Mouse (Mus musculus) embryonic facial prominence, embryonic 10.5 days (tissue): ENCODE measurements at regions not wholly inside any gene's neighbourhood (a gene's known extent, or its start where the extent isn't known, plus 50 kb on each side); places are given as distances from the start of the nearest gene placed in this dataset.

ENCODE experiments used
- DNase-seq: peaks from one replicate; pipeline ENCODE4 v3.0.0-alpha.2; 2017; ENCODE audit warnings: low spot score
- H3K27ac ChIP-seq: fragments of 300-500 bp; sonication (generic); replicated peaks from 2 replicates; pipeline ENCODE4 v1.5.1; 2016; ENCODE audit warnings: mild to moderate bottlenecking
- H3K27me3 ChIP-seq: fragments of 300-500 bp; sonication (generic); replicated peaks from 2 replicates; pipeline ENCODE4 v1.6.1; 2016; ENCODE audit warnings: low read depth, mild to moderate bottlenecking; ENCODE audit not compliant: poor library complexity, severe bottlenecking
- H3K36me3 ChIP-seq: fragments of 300-500 bp; sonication (generic); replicated peaks from 2 replicates; pipeline ENCODE4 v1.6.1; 2016; ENCODE audit warnings: mild to moderate bottlenecking, moderate library complexity
- H3K4me1 ChIP-seq: fragments of 300-500 bp; sonication (generic); 2 replicates; pipeline ENCODE4 v1.6.1; 2016
- H3K4me3 ChIP-seq: fragments of 300-500 bp; sonication (generic); 2 replicates; pipeline ENCODE4 v1.5.1; 2016; ENCODE audit warnings: mild to moderate bottlenecking, moderate library complexity
- H3K9me3 ChIP-seq: fragments of 300-500 bp; sonication (generic); 2 replicates; pipeline ENCODE4 v1.6.1; 2016; ENCODE audit warnings: mild to moderate bottlenecking
- WGBS: fragments of 180-500 bp; shearing (Covaris S2); methylation state at CpG from one replicate; pipeline ENCODE4 v1.1.7; 2016; 5-methylcytosine and 5-hydroxymethylcytosine counted together

GRCm38 (mm10) chr13:101524223-101524622, 243.8 kb downstream of the Pik3r1 start:
- Histone ChIP-seq H3K36me3 (no peaks in the 10 kb centered on the region), H3K4me1 (no peaks in the 10 kb centered on the region), H3K27ac (no peak overlapping the region), H3K9me3 (no peaks in the 10 kb centered on the region), H3K4me3 (no peak overlapping the region), H3K27me3 (no peaks in the 10 kb centered on the region)
- no peak for DNase-seq
- 88% methylated on average over 3 of the region's 3 CpGs for WGBS

GRCm38 (mm10) chr13:101523492-101523891, 244.5 kb downstream of the Pik3r1 start:
- Histone ChIP-seq H3K27ac (no peak overlapping the region), H3K36me3 (no peaks in the 10 kb centered on the region), H3K4me3 (no peak overlapping the region), H3K4me1 (no peaks in the 10 kb centered on the region), H3K9me3 (no peaks in the 10 kb centered on the region), H3K27me3 (no peaks in the 10 kb centered on the region)
- WGBS: 84% methylated on average over 3 of the region's 3 CpGs
- no peak for DNase-seq

GRCm38 (mm10) chr13:101522597-101522996, 245.4 kb downstream of the Pik3r1 start:
- 90% methylated on average over 2 of the region's 2 CpGs for WGBS
- no peak for DNase-seq
- Histone ChIP-seq H3K36me3 (no peaks in the 10 kb centered on the region), H3K4me3 (no peak overlapping the region), H3K27me3 (no peaks in the 10 kb centered on the region), H3K9me3 (no peaks in the 10 kb centered on the region), H3K27ac (no peak overlapping the region), H3K4me1 (no peaks in the 10 kb centered on the region)

- Histone ChIP-seq H3K4me1 (peaks cover 4% of the 10 kb centered on the region; the same call in 1 of the 2 replicates), H3K27me3 (no peaks in the 10 kb centered on the region), H3K36me3 (no peaks in the 10 kb centered on the region), H3K4me3 (no peak overlapping the region), H3K27ac (no peak overlapping the region), H3K9me3 (no peaks in the 10 kb centered on the region)
- DNase-seq: no peak
- 81% methylated on average over 3 of the region's 3 CpGs for WGBS
These were observed 254.7 kb downstream of the Pik3r1 start for GRCm38 (mm10) chr13:101513354-101513753.

- Histone ChIP-seq H3K27ac (no peak overlapping the region), H3K4me1 (peaks cover 4% of the 10 kb centered on the region; the same call in 1 of the 2 replicates), H3K9me3 (no peaks in the 10 kb centered on the region), H3K36me3 (no peaks in the 10 kb centered on the region), H3K27me3 (no peaks in the 10 kb centered on the region), H3K4me3 (no peak overlapping the region)
- WGBS: 49% methylated on average over 1 of the region's 1 CpGs
- DNase-seq: no peak
These were observed 258.1 kb downstream of the Pik3r1 start for GRCm38 (mm10) chr13:101509946-101510345.

- no peaks in the 10 kb centered on the region for H3K9me3 ChIP-seq
- H3K4me1 ChIP-seq: peaks cover 4% of the 10 kb centered on the region; the same call in 1 of the 2 replicates
- no peak for DNase-seq
- H3K4me3 ChIP-seq: no peak overlapping the region
- no peaks in the 10 kb centered on the region for H3K27me3 ChIP-seq
- H3K36me3 ChIP-seq: no peaks in the 10 kb centered on the region
- no peak overlapping the region for H3K27ac ChIP-seq
These were observed 259.7 kb downstream of the Pik3r1 start for GRCm38 (mm10) chr13:101508331-101508730.

GRCm38 (mm10) chr13:101506696-101507095, 261.3 kb downstream of the Pik3r1 start:
- Histone ChIP-seq H3K9me3 (no peaks in the 10 kb centered on the region), H3K27ac (no peak overlapping the region), H3K27me3 (no peaks in the 10 kb centered on the region), H3K4me1 (peaks cover 4% of the 10 kb centered on the region; the same call in 1 of the 2 replicates), H3K36me3 (no peaks in the 10 kb centered on the region), H3K4me3 (no peak overlapping the region)
- DNase-seq: no peak

- peaks cover 1% of the 10 kb centered on the region; the same call in 1 of the 2 replicates for H3K4me1 ChIP-seq
- DNase-seq: no peak
- H3K4me3 ChIP-seq: no peak overlapping the region
- no peaks in the 10 kb centered on the region for H3K27me3 ChIP-seq
- H3K9me3 ChIP-seq: no peaks in the 10 kb centered on the region
- H3K27ac ChIP-seq: no peak overlapping the region
- WGBS: 84% methylated on average over 1 of the region's 1 CpGs
- no peaks in the 10 kb centered on the region for H3K36me3 ChIP-seq
These were observed 263.0 kb downstream of the Pik3r1 start for GRCm38 (mm10) chr13:101505054-101505453.

GRCm38 (mm10) chr13:101504241-101504640, 263.8 kb downstream of the Pik3r1 start:
- H3K4me3 ChIP-seq: no peak overlapping the region
- H3K4me1 ChIP-seq: no peaks in the 10 kb centered on the region
- no peaks in the 10 kb centered on the region for H3K36me3 ChIP-seq
- H3K27ac ChIP-seq: no peak overlapping the region
- H3K27me3 ChIP-seq: no peaks in the 10 kb centered on the region
- DNase-seq: no peak
- no peaks in the 10 kb centered on the region for H3K9me3 ChIP-seq
- WGBS: 79% methylated on average over 5 of the region's 5 CpGs

- Histone ChIP-seq H3K4me1 (no peaks in the 10 kb centered on the region), H3K36me3 (no peaks in the 10 kb centered on the region), H3K27ac (no peak overlapping the region), H3K27me3 (no peaks in the 10 kb centered on the region), H3K9me3 (no peaks in the 10 kb centered on the region), H3K4me3 (no peak overlapping the region)
- 92% methylated on average over 5 of the region's 5 CpGs for WGBS
- no peak for DNase-seq
These were observed 266.2 kb downstream of the Pik3r1 start for GRCm38 (mm10) chr13:101501845-101502284.

- Histone ChIP-seq H3K4me3 (no peak overlapping the region), H3K4me1 (no peaks in the 10 kb centered on the region), H3K27ac (no peak overlapping the region), H3K9me3 (0 out of 2 replicates have a peak, but pooled peaks cover 2% of the 10 kb centered on the region), H3K27me3 (no peaks in the 10 kb centered on the region), H3K36me3 (no peaks in the 10 kb centered on the region)
- DNase-seq: no peak
- 94% methylated on average over 3 of the region's 3 CpGs for WGBS
These were observed 267.0 kb downstream of the Pik3r1 start for GRCm38 (mm10) chr13:101501061-101501460.

- 36% methylated on average over 3 of the region's 3 CpGs for WGBS
These were observed 276.2 kb downstream of the Pik3r1 start for GRCm38 (mm10) chr13:101491835-101492234.

GRCm38 (mm10) chr13:101490961-101491360, 277.1 kb downstream of the Pik3r1 start:
- 0 out of 2 replicates have a peak, but pooled peaks cover under 1% of the 10 kb centered on the region for H3K9me3 ChIP-seq
- no peaks in the 10 kb centered on the region for H3K27me3 ChIP-seq
- 89% methylated on average over 5 of the region's 5 CpGs for WGBS
- no peak overlapping the region for H3K4me3 ChIP-seq
- no peaks in the 10 kb centered on the region for H3K36me3 ChIP-seq
- DNase-seq: no peak
- H3K27ac ChIP-seq: no peak overlapping the region
- no peaks in the 10 kb centered on the region; the same call in 1 of the 2 replicates for H3K4me1 ChIP-seq

More at GRCm38 (mm10) chr13:101491835-101492234, 276.2 kb downstream of the Pik3r1 start:
- Histone ChIP-seq H3K36me3 (no peaks in the 10 kb centered on the region), H3K27me3 (no peaks in the 10 kb centered on the region), H3K9me3 (0 out of 2 replicates have a peak, but pooled peaks cover 4% of the 10 kb centered on the region), H3K27ac (no peak overlapping the region), H3K4me1 (no peaks in the 10 kb centered on the region; the same call in 1 of the 2 replicates), H3K4me3 (no peak overlapping the region)
- DNase-seq: no peak
